Mouse (Mus musculus) neutrophil, adult 5-6 weeks (primary cell): ENCODE measurements around the gene Myo10. TPM values are rescaled to one million over a fixed set of nuclear protein-coding genes. Genes with fewer than 3 reads are reported as not detected.

Experiments
- ATAC-seq: fragments of 151-379, 151-347 bp; 2 replicates; pipeline ENCODE4 v1.8.0; 2017; ENCODE audit warnings: mild to moderate bottlenecking, moderate TSS enrichment; ENCODE audit not compliant: insufficient number of reproducible peaks, poor library complexity, low FRiP score, severe bottlenecking; ENCODE audit errors: extremely low read depth
- total RNA-seq: library from RNA; stranded (forward); fragments of 200-1000 nt; gene quantifications from 2 replicates; pipeline ENCODE4 v1.2.3, GENCODE M21; 2017

The Myo10 gene
- total RNA-seq, result 1.2 and 1.5 TPM in 2 replicates

GRCm38 (mm10) chr15:25622200-25622866, at the start of gene Myo10:
TSS of gene Myo10 (plus strand) at chr15:25622525.
- ATAC-seq, result peak; percentile 90

DNA sequence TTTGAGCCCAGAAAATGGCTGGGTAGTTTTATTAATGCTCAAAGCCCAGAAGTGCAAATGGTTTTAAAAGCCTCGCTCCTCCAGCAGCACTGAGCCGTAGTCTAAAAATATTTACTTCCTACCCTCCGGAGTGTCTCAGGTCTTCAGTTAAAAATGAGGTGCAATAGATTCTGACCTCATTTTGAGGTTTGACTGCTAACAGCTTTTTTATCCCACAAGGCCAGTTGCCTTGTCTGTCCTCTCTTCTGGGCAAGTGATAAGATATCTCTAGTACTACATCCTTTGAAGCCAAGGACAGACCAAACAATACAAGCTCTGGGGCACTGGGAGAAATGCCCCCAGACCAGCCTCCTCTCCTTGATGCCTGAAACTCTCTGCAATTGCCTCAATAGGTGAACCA, 49.2 kb upstream of the Myo10 start:
- no peak for ATAC-seq

DNA sequence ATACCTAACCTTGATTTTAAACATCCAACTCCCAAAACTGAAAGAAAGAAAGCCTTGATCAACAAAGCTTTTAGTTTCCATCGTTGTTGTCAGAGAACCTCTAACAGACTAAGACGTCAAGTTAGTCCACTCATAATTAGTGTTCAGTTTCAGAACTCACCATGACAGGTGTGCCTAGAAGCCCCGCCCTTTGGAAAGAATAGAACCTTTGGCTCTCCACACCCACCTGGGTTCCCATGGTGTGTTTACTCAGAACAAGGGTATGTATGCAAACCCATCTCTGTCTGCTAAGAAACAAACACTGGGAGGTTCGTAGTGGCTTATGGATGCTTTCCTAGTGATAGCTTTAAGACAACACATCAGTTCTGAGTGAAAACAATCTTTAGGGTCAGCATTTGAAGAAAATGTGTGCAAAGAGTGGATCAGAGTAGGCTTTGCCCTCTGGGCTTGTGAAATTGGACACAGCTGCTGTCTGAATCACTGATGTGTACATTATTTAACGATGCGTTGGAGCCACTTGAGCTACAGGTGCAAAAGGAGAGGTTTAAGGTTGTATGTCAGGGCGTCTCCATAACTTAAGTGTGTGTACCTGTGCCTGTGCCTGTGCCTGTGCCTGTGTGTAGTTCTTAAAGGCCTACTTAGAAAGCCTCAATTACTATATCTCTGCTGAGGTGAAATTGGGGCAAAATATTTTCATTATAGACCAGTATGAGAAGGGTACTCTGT, 48.3 kb upstream of the Myo10 start:
- ATAC-seq, result no peak

GRCm38 (mm10) chr15:25577327-25578051, 44.8 kb upstream of the Myo10 start:
- ATAC-seq, result no peak

GRCm38 (mm10) chr15:25578369-25578768, 44.0 kb upstream of the Myo10 start:
- no peak for ATAC-seq

GRCm38 (mm10) chr15:25580731-25581130, 41.6 kb upstream of the Myo10 start:
- ATAC-seq, result no peak

DNA sequence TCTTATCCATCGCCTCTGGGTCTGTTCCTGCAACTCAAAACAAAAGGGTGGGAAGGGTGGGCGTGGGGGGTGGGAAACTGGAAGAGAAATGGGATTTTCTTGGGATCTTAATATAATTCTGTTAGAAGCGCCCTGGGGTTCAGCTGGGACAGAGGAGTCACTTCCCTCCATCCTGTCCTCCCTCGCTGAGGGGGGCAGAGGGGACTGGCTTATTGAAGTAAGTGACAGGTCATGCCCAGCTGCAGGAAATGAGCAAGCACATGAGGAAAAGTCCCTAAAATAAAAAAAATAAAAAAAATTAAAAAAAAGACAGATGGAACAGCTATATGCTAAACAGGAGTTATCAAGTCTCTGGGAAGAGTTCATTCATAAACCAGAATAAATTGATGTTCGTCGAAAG, 40.3 kb upstream of the Myo10 start:
- no peak for ATAC-seq

GRCm38 (mm10) chr15:25583361-25583760, 39.0 kb upstream of the Myo10 start:
- no peak for ATAC-seq

DNA sequence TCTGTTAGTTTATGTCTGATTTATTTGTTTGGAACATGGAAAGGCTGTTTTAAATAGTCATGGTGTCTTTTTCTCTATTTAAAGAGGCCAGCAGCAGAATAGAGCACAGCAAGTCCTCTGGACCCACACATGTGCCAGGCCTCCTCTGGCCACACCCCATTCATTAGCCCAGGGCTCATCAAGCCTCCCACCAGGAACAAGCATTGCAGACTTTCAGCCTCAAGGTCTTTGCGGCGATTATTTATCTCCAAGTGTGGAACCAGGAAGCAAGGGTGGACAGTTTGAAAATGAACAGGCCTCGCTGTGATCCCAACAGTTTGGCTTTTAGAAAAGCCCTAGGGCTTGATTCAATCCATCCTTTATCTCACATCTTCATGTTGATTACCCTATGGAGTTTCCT, 35.5 kb upstream of the Myo10 start:
- ATAC-seq, result no peak

DNA sequence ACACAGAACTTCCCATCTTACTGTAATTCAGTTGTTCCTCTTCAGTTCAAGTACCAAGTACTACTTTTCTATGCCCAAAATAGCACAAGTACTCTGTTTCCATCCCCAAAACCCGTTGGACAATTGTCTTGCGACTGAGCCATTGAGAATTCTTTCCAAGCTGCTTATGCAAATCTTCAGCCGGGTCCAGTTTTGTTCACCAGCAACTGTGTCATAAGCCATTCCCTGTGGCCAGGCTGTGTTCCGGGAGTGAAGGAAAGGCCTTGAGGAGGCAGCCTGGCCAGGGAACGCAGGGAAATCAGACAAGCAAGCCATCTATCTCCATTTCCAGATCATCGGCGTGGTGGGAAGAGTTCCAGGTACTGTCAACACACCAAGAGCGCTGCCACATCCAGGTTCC, 34.4 kb upstream of the Myo10 start:
- ATAC-seq, result no peak

DNA sequence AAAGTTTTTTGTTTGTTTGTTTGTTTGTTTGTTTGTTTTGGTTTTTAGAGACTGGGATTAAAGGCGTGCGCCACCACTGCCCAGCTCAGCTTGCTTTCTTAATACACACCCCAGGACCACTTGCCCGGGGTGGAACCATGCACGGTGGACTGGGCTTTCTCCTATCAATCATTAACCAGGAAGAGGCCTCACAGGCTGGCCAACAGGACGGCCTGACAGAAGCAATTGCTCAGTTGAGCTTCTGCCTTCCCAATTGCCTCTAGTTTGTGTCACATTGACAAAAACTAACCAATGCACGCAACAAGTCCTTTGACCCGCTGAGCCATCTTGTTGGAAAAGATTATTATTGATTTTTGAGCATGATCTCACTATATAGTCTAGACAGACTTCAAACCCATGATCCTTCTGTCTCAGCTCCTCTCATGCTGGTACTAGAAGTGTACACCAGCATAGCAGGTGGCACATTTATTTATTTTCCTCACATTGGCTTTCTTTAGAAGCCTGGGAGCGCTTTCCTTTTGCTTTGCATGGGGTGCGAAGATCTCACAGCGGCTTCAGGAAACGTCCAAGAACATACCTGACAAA, 32.9 kb upstream of the Myo10 start:
- ATAC-seq, result no peak

DNA sequence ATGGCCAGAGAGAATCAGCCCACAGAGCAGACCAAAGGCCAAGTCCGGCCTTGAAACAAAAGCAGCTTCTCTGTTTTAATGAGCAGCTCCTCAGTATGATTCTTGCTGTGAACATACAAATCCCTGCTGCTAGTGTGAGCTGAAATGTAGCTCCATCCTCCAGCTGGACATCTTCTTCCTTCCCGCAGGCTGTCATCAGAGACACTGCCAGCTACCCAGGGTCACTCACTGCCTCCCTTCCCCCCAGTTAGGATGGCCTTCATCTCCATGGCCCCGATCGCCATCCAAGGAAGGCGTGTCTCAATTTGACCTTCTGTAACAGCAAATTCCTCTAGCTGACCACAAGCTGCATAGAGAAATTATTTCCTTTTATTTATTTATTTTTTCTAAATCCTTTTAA, 32.4 kb upstream of the Myo10 start:
- no peak for ATAC-seq

DNA sequence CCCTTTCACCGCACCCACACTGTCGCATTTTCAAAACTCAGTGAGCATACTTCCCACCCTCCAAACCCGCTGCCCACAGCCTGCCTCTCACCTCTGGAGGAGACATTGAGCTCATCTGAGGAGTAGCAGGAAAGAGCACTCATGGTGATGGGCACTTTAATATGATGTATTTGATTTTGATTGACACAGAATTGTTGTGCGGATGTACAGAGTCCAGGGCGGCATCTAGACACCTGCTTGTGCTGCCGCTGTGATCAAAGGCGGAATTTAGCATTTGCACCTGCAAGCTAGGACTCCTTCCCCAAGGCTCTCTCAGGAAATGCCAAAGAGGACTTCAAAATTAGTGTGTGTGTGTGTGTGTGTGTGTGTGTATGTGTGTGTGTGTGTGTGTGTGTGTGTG, 31.4 kb upstream of the Myo10 start:
- no peak for ATAC-seq

- ATAC-seq, result no peak
Observed at GRCm38 (mm10) chr15:25591964-25592363, 30.4 kb upstream of the Myo10 start.

DNA sequence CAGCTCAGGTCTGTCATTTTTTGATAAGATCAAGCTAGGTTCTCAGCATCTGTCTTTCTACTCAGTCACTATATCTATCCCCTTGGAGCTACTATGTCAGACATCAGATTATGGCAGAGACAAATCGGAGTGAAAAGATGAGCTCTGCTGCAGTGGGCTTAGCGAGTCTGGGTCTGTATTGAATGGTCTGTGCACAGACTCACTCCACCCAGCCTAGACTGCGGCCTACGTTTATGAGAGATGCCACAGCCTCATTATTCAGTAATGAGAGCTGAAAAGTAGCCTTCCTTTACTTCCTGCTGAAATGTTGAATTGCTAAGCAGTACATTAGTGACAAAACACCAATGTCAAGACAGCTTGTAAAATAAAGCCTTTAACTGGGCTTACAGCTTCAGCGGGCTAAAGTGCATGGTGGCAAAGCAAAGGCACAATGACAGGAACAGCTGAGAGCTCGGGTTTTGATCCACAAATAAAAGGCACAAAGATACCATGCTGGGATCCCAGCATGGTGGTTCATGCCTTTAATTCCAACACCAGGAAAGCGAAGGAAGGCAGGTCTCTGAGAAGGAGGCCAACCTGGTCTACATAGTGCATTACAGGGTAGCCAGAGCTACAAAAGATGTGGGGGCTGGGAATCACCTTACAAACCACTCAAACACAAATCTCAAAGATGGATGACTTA, 28.7 kb upstream of the Myo10 start:
- ATAC-seq, result no peak

DNA sequence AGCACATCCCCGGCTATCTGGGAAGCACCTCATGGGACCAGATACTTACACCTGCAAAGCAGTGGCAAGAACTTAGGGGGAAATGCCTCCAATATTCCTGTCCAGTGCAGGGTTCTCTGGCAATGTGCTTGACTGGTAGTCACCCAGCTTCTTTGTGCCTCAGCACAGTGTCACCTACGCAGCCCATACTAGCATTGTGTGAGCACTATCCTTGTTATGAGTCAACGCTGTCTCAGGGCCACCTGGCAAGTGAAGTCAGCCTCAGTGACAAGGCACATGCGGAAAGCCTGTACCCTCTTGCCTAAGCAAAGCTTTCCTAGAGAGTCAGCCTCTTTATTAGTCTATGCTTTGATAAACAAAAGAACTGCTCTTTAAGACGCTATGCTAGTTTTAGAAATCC, 24.0 kb upstream of the Myo10 start:
- ATAC-seq, result no peak

GRCm38 (mm10) chr15:25602306-25602705, 20.0 kb upstream of the Myo10 start:
- no peak for ATAC-seq

DNA sequence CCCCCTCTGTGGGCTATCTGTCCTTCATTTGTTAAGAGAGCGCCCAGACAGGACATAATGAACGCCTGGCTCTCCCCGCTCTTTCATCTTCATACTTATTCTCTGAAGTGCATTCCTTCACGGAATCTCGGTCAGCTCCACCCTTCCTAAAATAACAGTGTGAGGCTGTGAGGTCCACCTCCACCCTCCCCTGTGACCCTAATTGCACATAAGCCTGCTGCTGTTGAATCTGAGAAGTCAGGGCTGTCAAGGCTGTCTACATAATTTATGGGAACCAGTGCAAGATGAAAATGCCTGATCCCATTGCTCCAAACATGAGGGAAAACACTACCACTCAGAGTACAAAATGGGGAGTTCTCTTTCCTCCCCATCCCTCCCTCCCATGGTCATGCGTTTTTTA, 19.0 kb upstream of the Myo10 start:
- no peak for ATAC-seq

- ATAC-seq, result no peak
Observed at GRCm38 (mm10) chr15:25604231-25604630, 18.1 kb upstream of the Myo10 start.
